In the genomic region with DNA sequence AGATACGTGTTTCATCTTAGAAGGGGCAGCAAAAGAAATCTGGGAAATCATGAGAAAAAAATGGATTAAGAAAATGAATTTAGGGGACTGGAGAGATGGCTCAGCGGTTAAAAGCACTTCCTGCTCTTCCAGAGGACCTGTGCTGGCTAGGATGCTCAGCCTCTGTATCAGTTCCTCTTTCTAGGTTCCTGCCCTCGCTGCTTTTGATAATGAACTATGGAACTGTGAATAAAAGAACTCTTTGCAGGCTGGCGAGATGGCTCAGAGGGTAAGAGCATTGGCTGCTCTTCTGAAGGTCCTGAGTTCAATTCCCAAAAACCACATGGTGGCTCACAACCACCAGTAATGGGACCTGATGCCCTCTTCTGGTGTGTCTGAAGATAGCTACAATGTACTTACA, we compare ENCODE assay signal across 22 mouse cellular contexts. TPM values are rescaled to one million over a fixed set of nuclear protein-coding genes. Genes with fewer than 3 reads are reported as not detected.
"Had no signal": no experiment of that assay in that cellular context is flagged by ENCODE, and none has a peak within 500 bp of the region (broad histone marks: within the 10 kb centered on the region; RNA-seq: fewer than 3 reads in every experiment).

No protein-coding gene starts in this region.

- DNase-seq: kidney, adult 11 months; kidney, adult 9 months; kidney, postnatal 4 days; liver, embryonic 13.5 days; liver, postnatal 0 days; lung, postnatal 14 days; midbrain, embryonic 14.5 days; retina, postnatal 1 day; right cerebral cortex, postnatal 4 days; thymus, postnatal 14 days had no signal

- H3K4me1 ChIP-seq: limb, embryonic 15.5 days; lung, embryonic 15.5 days; midbrain, embryonic 10.5 days; neural tube, embryonic 12.5 days had no signal

- H3K4me2 ChIP-seq: limb, embryonic 15.5 days; liver, embryonic 13.5 days; lung, embryonic 15.5 days; neural tube, embryonic 12.5 days had no signal

- ATAC-seq: liver, postnatal 0 days had no signal

- H3K27ac ChIP-seq: kidney, postnatal 0 days; layer of hippocampus, adult 2 months; left cerebral cortex, adult 2 months; limb, embryonic 15.5 days; liver, embryonic 13.5 days; lung, embryonic 15.5 days; midbrain, embryonic 10.5 days; neural tube, embryonic 12.5 days; stomach, postnatal 0 days had no signal

- H3K27me3 ChIP-seq: limb, embryonic 15.5 days; liver, embryonic 13.5 days; lung, embryonic 15.5 days; neural tube, embryonic 12.5 days had no signal

- H3K9ac ChIP-seq: limb, embryonic 15.5 days; liver, embryonic 13.5 days; liver, postnatal 0 days; lung, embryonic 15.5 days; neural tube, embryonic 12.5 days had no signal

- H3K9me3 ChIP-seq: limb, embryonic 15.5 days; liver, embryonic 13.5 days; lung, embryonic 15.5 days; midbrain, embryonic 10.5 days; neural tube, embryonic 12.5 days had no signal

- H3K36me3 ChIP-seq: liver, embryonic 13.5 days; lung, embryonic 15.5 days; midbrain, embryonic 10.5 days; neural tube, embryonic 12.5 days had no signal

- H3K4me3 ChIP-seq: layer of hippocampus, adult 2 months; left cerebral cortex, adult 2 months; limb, embryonic 15.5 days; liver, embryonic 13.5 days; lung, embryonic 15.5 days; midbrain, embryonic 10.5 days; neural tube, embryonic 12.5 days had no signal

RNA-seq across cellular contexts. Expression of a gene that starts 25.5 kb away (rescaled TPM):
- total RNA-seq: layer of hippocampus, adult 2 months; layer of hippocampus, postnatal 14 days; left cerebral cortex, adult 2 months; left cerebral cortex, postnatal 14 days had no signal
- polyA plus RNA-seq: kidney, postnatal 0 days; limb, embryonic 11.5 days; liver, embryonic 13.5 days; liver, postnatal 0 days; lung, embryonic 15.5 days; midbrain, embryonic 10.5 days; midbrain, embryonic 14.5 days; neural tube, embryonic 12.5 days; spleen, adult 2 months; stomach, postnatal 0 days had no signal
